Mouse (Mus musculus) spleen, adult 2 months (tissue): ENCODE data around the gene Brca2. TPM values are rescaled to one million over a fixed set of nuclear protein-coding genes. Genes with fewer than 3 reads are reported as not detected.
A peak's percentile ranks its signal among the peaks of the same experiment; 100 is the strongest.

ENCODE experiments used
- DNase-seq, 2 experiments: peaks; one replicate each; pipeline versions ENCODE4 v3.0.0 to v3.0.0-alpha.2; 2012 to 2021; ENCODE audit warnings: low spot score in 2 of 2, low read depth in 1 of 2
- H3K27ac ChIP-seq: fragments of 200-500 bp; 2 replicates; pipeline ENCODE4 v1.5.1; 2012; ENCODE audit warnings: low read length, inconsistent platforms; ENCODE audit not compliant: insufficient read depth
- H3K27me3 ChIP-seq: fragments of 200-500 bp; 2 replicates; pipeline ENCODE4 v1.6.1; 2012; ENCODE audit warnings: mild to moderate bottlenecking, moderate library complexity, low read length, inconsistent platforms; ENCODE audit not compliant: control insufficient read depth, insufficient read depth
- H3K36me3 ChIP-seq: fragments of 200-500 bp; 2 replicates; pipeline ENCODE4 v1.6.1; 2012; ENCODE audit warnings: mild to moderate bottlenecking, low read length, inconsistent platforms; ENCODE audit not compliant: control insufficient read depth, insufficient read depth
- H3K4me1 ChIP-seq: fragments of 200-500 bp; 2 replicates; pipeline ENCODE4 v1.6.1; 2011; ENCODE audit warnings: inconsistent platforms; ENCODE audit not compliant: control insufficient read depth, insufficient read depth, insufficient read length
- H3K4me3 ChIP-seq: fragments of 200-500 bp; 2 replicates; pipeline ENCODE4 v1.5.1; 2011; ENCODE audit warnings: mild to moderate bottlenecking, inconsistent platforms; ENCODE audit not compliant: insufficient read depth, insufficient read length; ENCODE audit errors: extremely low read depth
- CTCF ChIP-seq: fragments of 200-500 bp; IDR thresholded peaks from 2 replicates; pipeline ENCODE4 v1.5.1; 2011; ENCODE audit warnings: mild to moderate bottlenecking, inconsistent platforms; ENCODE audit not compliant: insufficient read depth, insufficient read length, insufficient replicate concordance; ENCODE audit errors: extremely low read depth
- POLR2A ChIP-seq: fragments of 200-500 bp; IDR thresholded peaks from 2 replicates; pipeline ENCODE4 v1.6.1; 2011; ENCODE audit warnings: low read depth, low read length, inconsistent platforms
- WGBS: fragments of 180-500 bp; shearing (Covaris S2); methylation state at CpG from one replicate; pipeline ENCODE4 v1.1.7; 2018; 5-methylcytosine and 5-hydroxymethylcytosine counted together
- polyA plus RNA-seq: library from polyadenylated mRNA; depleted of rRNA; stranded (reverse); fragments of >200 nt; gene quantifications from 2 replicates; pipeline ENCODE4 v1.2.3, GENCODE M21; 2012

The Brca2 gene
- polyA plus RNA-seq, 1 experiment = 3.1 TPM

DNA sequence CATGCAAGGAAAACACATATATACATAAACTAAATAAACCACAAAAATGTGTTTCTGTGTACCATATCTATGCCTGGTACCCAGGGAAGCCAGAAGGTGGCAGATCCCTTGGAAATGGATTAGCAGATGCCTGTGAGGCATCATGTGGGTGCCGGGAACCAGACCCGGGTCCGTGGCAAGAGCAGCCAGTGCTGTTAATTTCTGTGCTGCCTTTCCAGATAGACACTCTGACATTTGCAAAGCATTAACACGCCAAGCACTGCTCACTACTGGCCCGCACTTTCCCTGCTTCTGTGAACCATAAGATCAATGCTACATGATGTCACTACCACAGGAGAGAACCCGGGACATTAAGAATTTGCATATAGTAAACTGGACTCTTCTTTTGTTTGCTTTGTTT is 83.7 kb downstream of the Brca2 start:
- DNase-seq = no peak
- TF ChIP-seq CTCF = no peak
- TF ChIP-seq POLR2A = no peak
- WGBS = 95% methylated on average over 6 of the region's 6 CpGs
- H3K4me3 ChIP-seq = no peak overlapping the region
- no peaks in the 10 kb centered on the region; the same call in 1 of the 2 replicates for H3K4me1 ChIP-seq
- no peak overlapping the region for H3K27ac ChIP-seq
- no peaks in the 10 kb centered on the region for H3K27me3 ChIP-seq
- no peaks in the 10 kb centered on the region for H3K36me3 ChIP-seq

- TF ChIP-seq POLR2A (no peak), CTCF (no peak)
- 93% methylated on average over 8 of the region's 8 CpGs for WGBS
- no peak for DNase-seq
- Histone ChIP-seq H3K36me3 (no peaks in the 10 kb centered on the region), H3K4me1 (peaks cover 9% of the 10 kb centered on the region; the same call in 1 of the 2 replicates), H3K27ac (no peak overlapping the region), H3K27me3 (no peaks in the 10 kb centered on the region), H3K4me3 (no peak overlapping the region)
Measured at GRCm38 (mm10) chr5:150607631-150608030, 85.2 kb downstream of the Brca2 start.

GRCm38 (mm10) chr5:150611136-150611535 is 88.7 kb downstream of the Brca2 start:
- Histone ChIP-seq H3K4me1 (peaks cover 9% of the 10 kb centered on the region; the same call in 1 of the 2 replicates), H3K36me3 (no peaks in the 10 kb centered on the region), H3K27me3 (no peaks in the 10 kb centered on the region), H3K27ac (no peak overlapping the region), H3K4me3 (no peak overlapping the region)
- WGBS = 100% methylated on average over 1 of the region's 1 CpGs
- DNase-seq = no peak
- no peak for TF ChIP-seq POLR2A
- TF ChIP-seq CTCF = no peak

DNA sequence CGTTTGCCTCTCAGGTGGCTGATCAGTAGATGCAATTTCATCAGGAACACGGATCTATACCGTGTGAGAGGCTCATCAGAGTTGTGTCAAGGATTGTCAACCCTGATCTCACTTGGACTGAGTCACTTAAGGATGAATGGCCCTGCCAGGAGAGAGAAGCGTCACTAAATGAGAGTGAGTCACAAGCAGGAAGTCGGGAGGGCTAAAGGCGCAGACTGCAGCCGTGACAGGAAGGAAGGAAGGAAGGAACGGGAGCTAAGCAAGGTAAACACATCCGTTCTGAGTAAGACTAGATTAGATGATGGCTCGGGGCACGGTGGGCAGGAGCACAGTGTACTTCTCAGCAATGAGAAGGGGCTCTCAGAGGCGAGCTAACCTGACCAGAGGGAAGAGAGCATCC is 89.3 kb downstream of the Brca2 start:
- TF ChIP-seq POLR2A (no peak), CTCF (no peak)
- Histone ChIP-seq H3K27me3 (no peaks in the 10 kb centered on the region), H3K4me1 (peaks cover 9% of the 10 kb centered on the region; the same call in 1 of the 2 replicates), H3K36me3 (no peaks in the 10 kb centered on the region), H3K27ac (peak overlapping the region; percentile 70), H3K4me3 (no peak overlapping the region; the same call in 1 of the 2 replicates)
- 12% methylated on average over 12 of the region's 12 CpGs for WGBS
- DNase-seq = peak in 1 of 2 experiments; percentile 53

DNA sequence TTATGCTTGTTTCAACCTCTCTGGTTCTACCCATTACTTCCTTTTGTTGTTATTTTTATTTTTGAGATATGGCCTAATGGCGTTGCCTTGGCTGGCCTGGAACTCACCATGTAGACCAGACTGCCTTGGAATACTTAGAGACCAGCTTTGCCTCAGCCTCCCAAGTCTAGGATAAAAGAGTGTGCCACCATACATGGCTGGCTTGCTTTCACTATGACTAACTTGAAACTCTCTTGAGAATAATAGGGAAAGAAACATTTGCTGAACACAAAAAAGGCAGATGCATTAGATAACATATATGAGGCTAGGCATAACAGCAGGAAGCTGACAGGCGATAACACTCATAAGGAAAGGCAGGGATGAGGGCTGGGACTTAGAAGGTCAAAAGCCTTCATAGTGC is 91.6 kb downstream of the Brca2 start:
- Histone ChIP-seq H3K27me3 (no peaks in the 10 kb centered on the region), H3K36me3 (no peaks in the 10 kb centered on the region), H3K4me1 (peaks cover 12% of the 10 kb centered on the region; the same call in 1 of the 2 replicates), H3K4me3 (no peak overlapping the region), H3K27ac (no peak overlapping the region)
- DNase-seq = no peak
- TF ChIP-seq POLR2A (no peak), CTCF (no peak)
- 71% methylated on average over 2 of the region's 2 CpGs for WGBS

DNA sequence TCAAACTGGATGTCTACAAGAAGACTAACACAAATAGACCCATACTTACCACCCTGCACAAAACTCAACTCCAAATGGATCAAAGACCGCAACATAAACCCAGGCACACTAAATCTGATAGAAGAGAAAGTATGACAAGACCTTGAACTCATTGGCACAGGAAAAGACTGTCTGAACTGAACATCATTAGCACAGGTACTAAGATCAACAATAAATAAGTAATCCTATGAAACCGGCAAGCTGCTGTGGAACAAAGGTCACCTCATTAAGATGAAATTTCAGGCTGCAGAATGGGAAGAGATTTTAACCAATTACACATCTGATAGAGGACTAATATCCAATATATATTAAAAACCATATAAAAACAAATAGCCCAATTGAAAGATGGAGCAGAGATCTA is 93.8 kb downstream of the Brca2 start:
- no peak for TF ChIP-seq CTCF
- no peak for TF ChIP-seq POLR2A
- no peaks in the 10 kb centered on the region for H3K36me3 ChIP-seq
- no peak for DNase-seq

DNA sequence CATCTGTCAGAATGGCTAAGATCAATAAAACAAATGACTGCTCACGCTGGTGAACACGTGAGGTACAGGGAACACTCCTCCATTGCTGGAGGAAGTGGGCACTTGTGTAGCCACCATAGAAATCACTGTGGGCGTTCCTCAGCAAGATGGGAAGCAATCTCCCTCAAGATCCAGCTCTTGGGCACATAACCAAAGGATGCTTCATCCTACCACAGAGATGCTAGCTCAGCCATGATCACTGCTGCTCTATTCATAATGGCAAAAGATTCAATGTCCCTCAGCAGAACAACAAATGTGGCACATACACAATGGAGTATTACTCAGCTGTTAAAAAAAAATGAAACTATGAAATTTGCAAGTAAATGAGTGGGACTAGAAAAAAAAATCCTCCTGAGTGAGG is 94.3 kb downstream of the Brca2 start:
- H3K27ac ChIP-seq = no peak overlapping the region
- no peak overlapping the region for H3K4me3 ChIP-seq
- WGBS = 76% methylated on average over 3 of the region's 3 CpGs
- DNase-seq = no peak
- H3K36me3 ChIP-seq = no peaks in the 10 kb centered on the region
- no peaks in the 10 kb centered on the region for H3K27me3 ChIP-seq
- peaks cover 12% of the 10 kb centered on the region for H3K4me1 ChIP-seq
- TF ChIP-seq CTCF = no peak
- TF ChIP-seq POLR2A = no peak

More for the DNA sequence above, 93.8 kb downstream of the Brca2 start:
- Histone ChIP-seq H3K27me3 (no peaks in the 10 kb centered on the region), H3K4me3 (no peak overlapping the region), H3K27ac (no peak overlapping the region), H3K4me1 (peaks cover 15% of the 10 kb centered on the region)
- 94% methylated on average over 2 of the region's 2 CpGs for WGBS
